Mouse (Mus musculus): ENCODE results near the gene Ncapd2. TPM values are rescaled to one million over a fixed set of nuclear protein-coding genes. Genes with fewer than 3 reads are reported as not detected.
"Not testable (repeated sequence)": the region's sequence is repeated elsewhere in the genome, so short reads cannot be mapped to it uniquely, and the experiment has no call there.

Gene Ncapd2
- polyA plus RNA-seq, 1 experiment from 2014 or later = 56.7 TPM

GRCm38 (mm10) chr6:125161971-125162370 is 29.5 kb downstream of the Ncapd2 start:
- ATAC-seq (ENCODE audit: low FRiP score); H3K27me3 ChIP-seq; H3K27ac ChIP-seq; H3K9me3 ChIP-seq; H3K9ac ChIP-seq; H3K4me3 ChIP-seq; H3K4me2 ChIP-seq: not testable (repeated sequence)
- H3K36me3 ChIP-seq = peaks cover 58% of the 10 kb centered on the region
- WGBS = 20% methylated on average over 4 of the region's 5 CpGs
- peaks cover 58% of the 10 kb centered on the region for H3K4me1 ChIP-seq (replicated peaks)

GRCm38 (mm10) chr6:125160854-125161760 is 30.4 kb downstream of the Ncapd2 start:
- Histone ChIP-seq H3K27ac (no peak overlapping the region), H3K4me1 (replicated peaks) (peaks cover 50% of the 10 kb centered on the region), H3K27me3 (no peaks in the 10 kb centered on the region), H3K4me2 (no peak overlapping the region), H3K36me3 (peaks cover 62% of the 10 kb centered on the region), H3K9me3 (no peaks in the 10 kb centered on the region), H3K4me3 (no peak overlapping the region), H3K9ac (peak overlapping the region; percentile 24; the same call in 1 of the 2 replicates)
- no peak for ATAC-seq (ENCODE audit: low FRiP score)
- WGBS = 18% methylated on average over 22 of the region's 22 CpGs

- WGBS = 61% methylated on average over 10 of the region's 10 CpGs
- peaks cover 68% of the 10 kb centered on the region for H3K36me3 ChIP-seq
- H3K27ac ChIP-seq = no peak overlapping the region
Measured at GRCm38 (mm10) chr6:125160558-125160853, 31.0 kb downstream of the Ncapd2 start.

GRCm38 (mm10) chr6:125159773-125160557 is 31.5 kb downstream of the Ncapd2 start:
- H3K36me3 ChIP-seq = peaks cover 72% of the 10 kb centered on the region
- peak overlapping the region; percentile 35; the same call in 1 of the 2 replicates for H3K9ac ChIP-seq
- ATAC-seq (ENCODE audit: low FRiP score) = no peak
- H3K27me3 ChIP-seq = no peaks in the 10 kb centered on the region
- no peak overlapping the region for H3K4me2 ChIP-seq
- 83% methylated on average over 7 of the region's 7 CpGs for WGBS
- no peak overlapping the region for H3K27ac ChIP-seq
- peaks cover 46% of the 10 kb centered on the region for H3K4me1 ChIP-seq (replicated peaks)
- H3K4me3 ChIP-seq = no peak overlapping the region
- no peaks in the 10 kb centered on the region for H3K9me3 ChIP-seq

More at GRCm38 (mm10) chr6:125160558-125160853, 31.0 kb downstream of the Ncapd2 start:
- no peaks in the 10 kb centered on the region for H3K27me3 ChIP-seq
- no peaks in the 10 kb centered on the region for H3K9me3 ChIP-seq
- H3K9ac ChIP-seq = no peak overlapping the region; the same call in 1 of the 2 replicates
- H3K4me2 ChIP-seq = no peak overlapping the region
- peaks cover 46% of the 10 kb centered on the region for H3K4me1 ChIP-seq (replicated peaks)
- ATAC-seq (ENCODE audit: low FRiP score) = no peak
- H3K4me3 ChIP-seq = no peak overlapping the region

- Histone ChIP-seq H3K4me3 (no peak overlapping the region), H3K4me1 (replicated peaks) (peaks cover 40% of the 10 kb centered on the region), H3K27ac (no peak overlapping the region), H3K9ac (no peak overlapping the region), H3K9me3 (no peaks in the 10 kb centered on the region), H3K36me3 (peaks cover 74% of the 10 kb centered on the region), H3K27me3 (no peaks in the 10 kb centered on the region), H3K4me2 (no peak overlapping the region)
- no peak for ATAC-seq (ENCODE audit: low FRiP score)
- WGBS = 89% methylated on average over 15 of the region's 15 CpGs
Measured at GRCm38 (mm10) chr6:125158944-125159492, 32.5 kb downstream of the Ncapd2 start.

- no peaks in the 10 kb centered on the region for H3K27me3 ChIP-seq
- H3K4me2 ChIP-seq = no peak overlapping the region
- peak overlapping the region; percentile 63 for H3K27ac ChIP-seq
- WGBS = 13% methylated on average over 7 of the region's 7 CpGs
- peaks cover 29% of the 10 kb centered on the region for H3K4me1 ChIP-seq (replicated peaks)
- no peak for ATAC-seq (ENCODE audit: low FRiP score)
- no peak overlapping the region for H3K4me3 ChIP-seq
- peak overlapping the region; percentile 19; the same call in 1 of the 2 replicates for H3K9ac ChIP-seq
- peaks cover 79% of the 10 kb centered on the region for H3K36me3 ChIP-seq
- no peaks in the 10 kb centered on the region for H3K9me3 ChIP-seq
Measured at GRCm38 (mm10) chr6:125156903-125157614, 34.4 kb downstream of the Ncapd2 start.

- Histone ChIP-seq H3K27ac (no peak overlapping the region), H3K27me3 (no peaks in the 10 kb centered on the region), H3K4me1 (replicated peaks) (peaks cover 25% of the 10 kb centered on the region), H3K36me3 (peaks cover 82% of the 10 kb centered on the region), H3K4me2 (no peak overlapping the region), H3K4me3 (no peak overlapping the region), H3K9me3 (no peaks in the 10 kb centered on the region), H3K9ac (no peak overlapping the region)
- no peak for ATAC-seq (ENCODE audit: low FRiP score)
- WGBS = 71% methylated on average over 3 of the region's 3 CpGs
Measured at GRCm38 (mm10) chr6:125156491-125156890, 35.0 kb downstream of the Ncapd2 start.

GRCm38 (mm10) chr6:125155262-125155661 is 36.2 kb downstream of the Ncapd2 start:
- Histone ChIP-seq H3K4me1 (replicated peaks) (peaks cover 15% of the 10 kb centered on the region), H3K4me2 (no peak overlapping the region), H3K36me3 (peaks cover 75% of the 10 kb centered on the region), H3K9ac (no peak overlapping the region), H3K4me3 (no peak overlapping the region), H3K27ac (no peak overlapping the region), H3K9me3 (no peaks in the 10 kb centered on the region), H3K27me3 (no peaks in the 10 kb centered on the region)
- ATAC-seq (ENCODE audit: low FRiP score) = no peak
- 79% methylated on average over 8 of the region's 8 CpGs for WGBS

GRCm38 (mm10) chr6:125154550-125154949 is 37.0 kb downstream of the Ncapd2 start:
- no peak overlapping the region for H3K4me2 ChIP-seq
- no peaks in the 10 kb centered on the region for H3K27me3 ChIP-seq
- H3K27ac ChIP-seq = no peak overlapping the region
- H3K4me1 ChIP-seq (replicated peaks) = peaks cover 17% of the 10 kb centered on the region
- H3K36me3 ChIP-seq = peaks cover 71% of the 10 kb centered on the region
- no peak overlapping the region for H3K4me3 ChIP-seq
- ATAC-seq (ENCODE audit: low FRiP score) = no peak
- no peaks in the 10 kb centered on the region for H3K9me3 ChIP-seq
- H3K9ac ChIP-seq = no peak overlapping the region

- H3K27ac ChIP-seq = no peak overlapping the region
- peaks cover 26% of the 10 kb centered on the region for H3K4me1 ChIP-seq (replicated peaks)
- H3K9ac ChIP-seq = no peak overlapping the region
- WGBS = 93% methylated on average over 4 of the region's 4 CpGs
- peaks cover 67% of the 10 kb centered on the region for H3K36me3 ChIP-seq
- H3K27me3 ChIP-seq = no peaks in the 10 kb centered on the region
- H3K4me2 ChIP-seq = no peak overlapping the region
- no peak for ATAC-seq (ENCODE audit: low FRiP score)
- H3K9me3 ChIP-seq = no peaks in the 10 kb centered on the region
- H3K4me3 ChIP-seq = no peak overlapping the region
Measured at GRCm38 (mm10) chr6:125153682-125154081, 37.8 kb downstream of the Ncapd2 start.

- WGBS = 78% methylated on average over 5 of the region's 5 CpGs
- Histone ChIP-seq H3K4me3 (no peak overlapping the region), H3K27ac (no peak overlapping the region), H3K36me3 (peaks cover 63% of the 10 kb centered on the region), H3K4me1 (replicated peaks) (peaks cover 33% of the 10 kb centered on the region), H3K9ac (no peak overlapping the region; the same call in 1 of the 2 replicates), H3K9me3 (no peaks in the 10 kb centered on the region), H3K27me3 (no peaks in the 10 kb centered on the region), H3K4me2 (no peak overlapping the region)
- ATAC-seq (ENCODE audit: low FRiP score) = no peak
Measured at GRCm38 (mm10) chr6:125153018-125153389, 38.5 kb downstream of the Ncapd2 start.

All from hindbrain, embryonic 13.5 days (tissue).